Mouse (Mus musculus) T-cell, adult 2 months (primary cell): Measurements from ENCODE around the gene Psme3.

Experiments
- DNase-seq: peaks from one replicate; pipeline ENCODE4 v3.0.0; 2022; ENCODE audit warnings: low spot score

Psme3 gene

DNA sequence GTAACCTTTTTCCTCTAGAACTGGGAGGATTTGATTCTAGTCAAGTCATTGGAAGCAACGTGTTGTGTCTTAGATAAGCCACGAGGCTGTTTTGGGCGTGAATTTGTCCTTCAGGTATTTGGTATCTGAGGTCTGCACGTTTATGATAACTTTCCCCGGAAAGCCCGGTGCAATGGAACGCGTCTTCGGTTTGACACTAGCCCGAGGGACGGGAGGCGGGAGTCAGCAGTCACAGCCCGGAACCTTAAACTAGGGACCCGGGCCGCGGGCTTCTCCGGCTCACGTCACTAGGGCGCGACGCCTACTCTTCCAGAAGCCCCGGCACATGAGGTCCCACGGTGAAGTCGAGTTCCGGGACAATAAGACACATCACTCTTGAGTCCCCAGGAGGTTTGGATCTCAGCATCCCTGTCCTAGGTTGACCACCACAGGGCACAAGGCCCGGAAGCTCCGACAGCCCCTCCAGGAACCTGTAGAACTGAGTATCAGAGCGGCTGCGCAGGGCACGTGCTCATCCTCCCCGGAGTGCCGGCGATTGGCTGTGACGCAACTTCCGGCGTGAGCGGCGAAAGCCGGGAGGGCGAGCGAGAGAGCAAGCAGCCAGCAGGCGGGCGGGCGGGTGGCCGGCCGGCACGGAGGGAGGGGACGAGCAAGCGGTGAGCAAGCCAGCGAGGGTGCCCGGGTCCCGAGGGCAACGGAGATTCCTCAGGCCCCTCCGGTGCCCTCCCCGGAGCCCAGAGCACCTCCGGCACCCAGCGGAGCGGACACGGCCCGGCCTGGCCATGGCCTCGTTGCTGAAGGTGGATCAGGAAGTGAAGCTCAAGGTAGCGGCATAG, at the start of gene Psme3:
Psme3 (plus strand) TSS at position 549 of the 836 bp plus-strand sequence.
- DNase-seq, result peak; percentile 88

DNA sequence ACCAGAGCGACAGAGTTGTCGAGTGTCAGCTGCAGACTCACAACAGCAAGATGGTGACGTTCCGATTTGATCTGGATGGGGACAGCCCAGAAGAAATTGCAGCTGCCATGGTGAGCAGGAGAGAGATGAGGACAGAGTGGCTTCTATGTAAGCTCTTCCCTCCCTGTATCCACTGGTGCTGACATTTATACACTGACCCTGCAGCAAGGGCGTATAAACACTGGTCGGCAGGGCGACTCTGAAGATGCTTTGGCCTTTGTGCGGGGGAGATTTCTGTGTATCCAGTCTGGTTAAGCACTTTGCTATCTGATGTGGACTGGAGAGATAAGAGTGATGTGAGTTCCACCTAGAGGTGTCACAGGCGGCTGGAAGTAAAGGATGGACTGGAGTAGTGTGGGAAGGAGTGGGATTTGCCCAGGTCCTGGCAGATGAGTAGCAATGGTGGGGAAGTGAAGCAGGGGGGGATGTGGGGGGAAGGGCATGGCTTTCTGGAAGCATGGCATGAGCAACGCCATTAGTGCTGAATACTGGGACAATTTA, 46.4 kb upstream of the Psme3 start:
- no peak for DNase-seq

DNA sequence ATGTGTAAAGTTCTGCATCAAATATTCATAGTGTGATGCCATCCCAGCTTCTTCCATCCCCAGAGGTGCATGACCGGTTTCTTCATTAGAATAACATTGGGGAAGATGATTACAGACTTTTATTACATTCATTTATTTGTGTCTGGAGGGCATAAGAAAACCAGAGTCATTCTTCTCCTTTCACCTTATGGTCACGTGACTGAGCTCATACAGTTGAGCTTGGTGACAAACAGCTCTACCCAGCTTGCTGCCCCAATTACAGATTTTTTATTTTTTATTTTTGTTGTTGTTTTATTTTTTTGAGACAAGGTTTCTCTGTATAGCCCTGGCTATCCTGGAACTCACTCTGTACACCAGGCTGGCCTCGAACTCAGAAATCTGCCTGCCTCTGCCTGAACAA, 43.6 kb upstream of the Psme3 start:
- DNase-seq, result no peak

DNA sequence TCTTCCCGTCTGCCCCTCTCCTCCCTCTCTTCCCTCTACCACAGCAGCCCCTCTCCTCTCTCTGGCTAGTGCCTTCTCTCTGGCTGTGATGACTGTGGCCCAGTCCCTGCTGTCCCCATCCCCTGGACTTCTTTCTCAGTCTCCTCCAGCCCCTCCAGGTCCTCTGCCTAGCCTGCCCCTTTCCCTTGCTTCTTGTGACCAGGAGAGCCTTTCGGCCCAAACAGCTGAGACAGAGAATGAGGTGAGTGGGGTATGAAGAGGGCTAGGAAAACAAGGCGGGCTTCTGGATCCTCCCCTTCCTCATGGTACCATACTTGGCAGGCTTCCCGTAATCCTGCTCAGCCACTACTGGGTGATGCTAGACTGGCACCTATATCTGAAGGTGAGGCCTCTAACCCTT, 40.7 kb upstream of the Psme3 start:
- DNase-seq, result no peak

DNA sequence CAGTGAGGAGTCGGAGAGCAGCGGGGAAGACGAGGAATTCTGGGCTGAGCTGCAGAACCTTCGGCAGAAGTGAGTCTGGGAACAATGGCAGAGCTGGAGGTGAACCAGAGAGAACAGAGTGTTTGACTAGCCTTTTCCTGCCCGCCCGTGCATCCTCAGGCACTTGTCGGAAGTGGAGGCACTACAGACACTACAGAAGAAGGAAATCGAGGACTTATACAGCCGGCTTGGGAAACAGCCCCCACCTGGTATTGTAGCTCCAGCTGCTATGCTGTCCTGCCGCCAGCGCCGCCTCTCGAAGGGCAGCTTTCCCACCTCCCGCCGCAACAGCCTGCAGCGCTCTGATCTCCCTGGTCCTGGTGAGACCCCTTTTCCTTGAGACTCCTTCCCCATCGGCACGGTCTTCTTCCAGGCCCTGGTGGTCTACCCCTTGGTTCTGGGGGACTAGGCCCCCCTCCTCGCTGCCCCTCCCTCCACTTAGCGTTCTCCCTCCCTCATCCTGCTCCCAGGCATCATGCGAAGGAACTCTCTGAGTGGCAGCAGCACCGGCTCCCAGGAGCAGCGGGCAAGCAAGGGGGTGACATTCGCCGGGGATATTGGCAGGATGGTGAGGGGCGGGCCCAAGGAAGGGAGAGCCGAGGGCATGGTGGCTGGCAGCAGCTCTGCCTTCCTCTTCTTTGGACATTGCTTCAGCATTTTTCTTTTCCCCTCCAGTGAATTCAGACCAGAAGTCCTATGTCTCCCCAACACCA, 39.5 kb upstream of the Psme3 start:
- no peak for DNase-seq

DNA sequence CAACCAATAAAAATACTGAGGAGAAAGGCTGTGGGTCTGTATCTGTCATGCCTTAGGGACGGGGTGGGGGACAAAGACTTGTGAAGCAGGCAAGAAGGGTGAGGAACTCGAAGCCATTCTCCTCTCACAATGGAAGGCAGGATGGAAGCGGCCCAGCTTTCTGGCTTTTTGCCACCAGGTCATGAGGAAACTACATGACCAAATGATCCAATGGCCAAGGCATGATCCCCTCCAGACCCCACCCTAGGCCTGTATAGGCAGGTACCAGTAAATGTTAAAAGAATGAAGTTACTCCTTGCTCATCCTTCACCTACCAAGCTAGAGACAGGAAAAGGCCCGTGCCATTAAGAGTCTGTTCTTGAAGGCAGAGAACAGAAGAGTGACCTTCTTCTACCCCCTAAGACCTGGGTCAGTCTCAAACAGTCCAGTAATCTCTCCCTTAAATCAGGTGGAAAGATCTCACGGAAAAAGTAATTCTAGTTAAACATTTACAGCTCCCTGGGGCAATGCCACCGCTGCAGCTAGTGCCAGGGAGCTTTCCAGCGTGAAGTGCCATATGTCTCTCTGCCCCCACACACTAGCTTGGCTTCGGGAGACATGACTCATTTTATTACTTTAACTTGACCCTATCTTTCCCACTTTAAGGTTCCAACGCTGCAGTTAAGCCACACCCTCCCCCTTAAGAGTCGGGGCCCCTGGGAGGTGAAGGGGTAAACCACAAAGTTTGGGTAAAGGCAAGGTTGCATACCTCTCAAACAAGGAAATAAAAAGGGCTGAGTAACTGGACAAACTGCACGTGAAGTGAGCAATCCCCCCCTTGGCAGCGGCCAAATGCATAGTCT, 38.4 kb upstream of the Psme3 start:
- DNase-seq, result no peak

DNA sequence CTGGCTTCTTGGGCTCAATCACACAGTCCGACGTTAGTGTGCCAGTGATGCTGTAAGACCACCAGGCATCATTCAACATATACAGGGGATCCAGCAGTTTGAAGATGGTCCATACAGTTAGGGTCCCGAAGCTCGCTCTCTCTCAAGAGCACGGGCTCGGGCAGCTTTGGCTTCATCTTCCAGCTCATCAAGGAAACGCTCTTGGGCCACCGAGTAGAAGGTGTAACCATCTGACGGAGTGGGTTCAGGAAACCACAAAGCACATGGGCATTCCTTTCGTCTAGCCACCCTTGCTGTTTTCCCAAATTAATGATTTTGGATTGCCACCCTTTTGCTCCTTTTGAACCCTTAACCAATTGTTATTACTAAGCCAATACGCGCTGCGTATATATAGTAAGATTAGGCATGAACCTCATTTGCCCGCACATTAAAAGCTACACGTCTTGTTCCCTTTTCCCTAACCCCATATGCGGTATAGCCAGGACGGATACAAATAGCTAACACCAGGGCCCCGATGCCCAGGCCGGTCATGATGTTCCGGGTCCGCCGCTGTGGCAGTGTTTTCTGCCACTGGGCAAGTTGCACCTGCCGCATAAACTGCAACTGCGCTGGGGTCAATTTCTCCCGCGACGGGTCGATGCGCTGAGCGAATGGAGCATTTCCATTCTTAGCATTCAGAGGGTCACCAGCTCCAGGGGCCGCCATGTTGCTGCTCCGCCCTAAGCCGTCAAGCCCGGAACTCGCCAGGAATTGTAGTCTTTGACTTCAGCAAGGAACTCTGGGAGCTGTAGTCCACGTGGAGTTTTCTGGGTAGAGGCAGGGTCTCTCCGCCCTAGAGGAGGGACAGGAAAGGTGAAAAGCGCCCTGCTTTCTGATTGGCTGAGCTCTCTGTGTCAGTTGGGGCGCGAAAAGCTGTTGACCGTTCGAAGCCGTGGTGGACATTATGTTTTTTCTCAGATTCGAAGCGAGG, 37.5 kb upstream of the Psme3 start, which contains the start of the genes Cntd1 and Coa3:
Cntd1 (plus strand) TSS at position 790 of the 970 bp plus-strand sequence.
Coa3 (minus strand) TSS at position 892 of the 970 bp plus-strand sequence.
- peak; percentile 80 for DNase-seq

DNA sequence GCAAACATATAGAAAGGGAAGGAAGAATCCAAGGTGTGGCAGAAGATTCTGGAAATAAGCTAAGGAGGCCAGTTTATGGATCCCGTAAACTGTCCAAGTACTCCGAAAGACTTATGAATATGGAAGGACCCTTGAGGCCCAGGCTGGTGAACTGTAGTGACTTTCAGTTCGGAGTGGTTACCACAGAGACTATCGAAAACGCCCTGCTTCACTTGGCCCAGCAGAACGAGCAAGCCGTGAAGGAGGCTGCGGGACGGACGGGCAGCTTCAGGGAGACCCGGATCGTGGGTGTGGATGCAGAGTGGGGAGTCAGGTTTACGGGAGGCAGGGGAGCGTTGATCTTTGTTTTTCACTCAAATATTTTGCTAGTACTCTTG, 36.8 kb upstream of the Psme3 start:
- no peak for DNase-seq

DNA sequence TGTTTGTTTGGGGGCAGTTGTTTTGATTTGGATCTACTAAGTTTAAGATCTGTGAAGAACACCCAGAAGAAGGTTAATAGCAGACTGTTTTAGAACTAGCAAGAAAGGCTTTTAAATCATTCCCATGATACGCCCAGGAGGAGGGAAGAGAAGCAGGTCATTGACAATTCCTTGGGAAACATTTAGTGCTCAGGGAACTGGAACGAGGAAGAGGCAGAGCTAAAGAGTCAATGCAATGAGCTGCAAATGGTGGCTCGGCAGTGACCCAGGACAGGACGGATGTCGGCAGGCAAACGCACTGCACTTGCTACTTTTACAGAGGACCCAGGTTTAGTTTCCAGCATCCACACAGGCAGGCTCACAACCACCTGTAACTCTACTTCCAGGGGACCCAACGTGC, 35.2 kb upstream of the Psme3 start:
- no peak for DNase-seq

DNA sequence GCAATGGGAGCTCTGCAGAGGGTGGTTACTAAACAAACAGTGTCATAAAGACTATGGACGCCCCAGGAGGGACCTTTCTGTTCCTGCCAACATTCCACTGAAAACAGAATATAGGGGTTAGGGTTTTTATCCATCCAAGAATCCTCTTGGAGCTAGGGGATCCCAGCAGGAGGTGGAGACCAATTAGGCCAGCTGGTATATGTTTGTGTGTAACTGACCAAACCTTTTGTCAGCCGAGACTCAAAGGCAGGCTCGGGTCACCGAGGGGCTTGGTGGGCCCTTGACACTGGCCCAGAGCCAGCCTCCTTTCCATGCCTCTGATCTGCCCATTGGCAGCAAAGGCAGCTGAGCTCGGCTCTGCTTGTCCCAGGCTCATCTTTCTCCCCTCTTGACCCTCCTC, 33.1 kb upstream of the Psme3 start:
- no peak for DNase-seq

DNA sequence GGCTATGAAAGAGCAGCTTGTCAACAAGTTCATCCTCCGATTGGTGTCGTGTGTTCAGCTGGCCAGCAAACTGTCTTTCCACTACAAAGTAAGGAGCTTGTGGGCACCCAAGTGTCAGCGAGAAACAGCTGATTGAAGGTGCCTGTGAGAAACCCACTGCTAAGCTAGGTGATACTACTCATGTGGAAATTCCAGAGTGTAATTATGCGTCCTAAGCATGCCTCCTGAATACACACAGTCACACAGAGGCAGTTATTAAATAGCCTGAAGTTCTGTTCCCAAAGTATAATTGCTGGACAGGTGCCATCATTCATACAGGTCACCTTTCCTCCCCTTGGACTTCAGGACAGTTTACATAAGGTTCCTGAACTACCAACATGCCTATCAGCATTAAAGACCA, 32.2 kb upstream of the Psme3 start:
- DNase-seq, result no peak

DNA sequence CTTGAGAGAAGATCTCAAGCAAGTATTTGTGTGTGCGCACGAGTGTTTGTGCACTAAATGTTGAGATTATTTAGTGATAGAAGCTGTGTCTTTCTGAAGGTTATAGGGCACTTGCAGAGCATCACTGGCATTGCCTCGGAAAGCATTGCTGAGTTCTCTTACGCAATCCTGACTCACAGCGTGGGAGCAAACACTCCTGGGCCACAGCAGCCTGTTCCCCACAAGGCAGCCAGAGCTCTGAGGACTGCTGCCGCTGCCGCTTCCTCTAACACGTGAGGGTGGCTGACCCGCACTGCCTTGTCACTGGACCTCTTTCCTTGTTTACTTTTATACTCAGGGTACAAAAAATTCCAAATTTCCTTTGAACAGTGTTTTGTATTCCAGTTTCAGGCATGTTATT, 28.7 kb upstream of the Psme3 start:
- no peak for DNase-seq

DNA sequence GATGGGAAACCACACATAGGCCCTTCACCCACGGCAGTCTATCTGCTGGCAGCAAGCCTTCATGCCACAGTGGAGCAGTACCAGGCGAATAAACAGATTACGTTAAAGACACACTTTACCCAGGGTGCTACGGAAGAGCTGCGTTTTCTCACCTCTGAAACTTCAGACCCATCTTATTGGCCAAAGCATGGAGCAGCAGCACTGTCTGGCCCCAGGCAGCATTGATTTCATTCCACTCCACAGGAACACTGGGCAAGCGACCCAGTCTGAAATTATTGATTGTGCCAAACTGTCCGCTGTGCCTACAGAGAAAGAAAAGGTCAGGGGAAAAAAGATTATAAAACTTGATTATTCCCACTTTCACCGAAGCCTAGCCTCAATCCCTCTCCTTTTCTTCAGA, 24.8 kb upstream of the Psme3 start:
- no peak for DNase-seq

DNA sequence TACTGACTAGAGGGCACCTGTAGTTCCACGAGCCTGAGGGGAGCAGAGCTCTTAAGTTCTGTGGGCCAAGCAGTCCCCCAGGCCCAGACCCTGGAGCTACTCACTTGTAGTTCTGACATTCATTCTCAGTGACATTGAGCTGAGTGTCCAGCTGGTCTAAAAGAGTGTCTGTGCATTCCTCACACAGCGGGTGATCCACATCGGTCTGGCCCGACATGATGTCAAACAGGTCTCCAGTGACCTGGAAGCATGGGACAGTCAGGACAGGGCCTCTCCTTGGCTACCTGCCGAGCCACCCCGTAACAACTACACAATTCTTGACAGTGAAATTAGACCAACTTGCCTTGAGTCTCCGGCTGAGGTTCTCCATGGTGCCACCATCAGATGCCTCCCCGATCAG, 20.8 kb upstream of the Psme3 start:
- DNase-seq, result no peak

DNA sequence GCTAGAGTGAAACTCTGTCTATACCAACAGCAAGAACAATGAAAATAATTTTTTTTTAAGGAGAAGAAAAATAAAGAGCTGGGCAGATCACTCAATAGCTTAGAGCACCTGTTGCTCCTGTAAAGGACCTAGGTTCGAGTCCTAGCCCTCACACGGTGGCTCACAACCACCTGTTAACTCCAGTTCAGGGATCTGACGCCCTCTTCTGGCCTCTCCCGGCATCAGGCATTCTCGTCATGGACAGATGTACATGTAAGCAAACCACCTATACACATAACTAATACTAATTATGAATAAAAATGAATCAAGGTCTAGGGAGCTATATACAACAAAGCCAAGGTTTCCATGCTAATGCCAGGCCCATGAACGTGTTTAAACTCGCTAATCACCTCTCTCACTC, 15.1 kb upstream of the Psme3 start:
- DNase-seq, result no peak

DNA sequence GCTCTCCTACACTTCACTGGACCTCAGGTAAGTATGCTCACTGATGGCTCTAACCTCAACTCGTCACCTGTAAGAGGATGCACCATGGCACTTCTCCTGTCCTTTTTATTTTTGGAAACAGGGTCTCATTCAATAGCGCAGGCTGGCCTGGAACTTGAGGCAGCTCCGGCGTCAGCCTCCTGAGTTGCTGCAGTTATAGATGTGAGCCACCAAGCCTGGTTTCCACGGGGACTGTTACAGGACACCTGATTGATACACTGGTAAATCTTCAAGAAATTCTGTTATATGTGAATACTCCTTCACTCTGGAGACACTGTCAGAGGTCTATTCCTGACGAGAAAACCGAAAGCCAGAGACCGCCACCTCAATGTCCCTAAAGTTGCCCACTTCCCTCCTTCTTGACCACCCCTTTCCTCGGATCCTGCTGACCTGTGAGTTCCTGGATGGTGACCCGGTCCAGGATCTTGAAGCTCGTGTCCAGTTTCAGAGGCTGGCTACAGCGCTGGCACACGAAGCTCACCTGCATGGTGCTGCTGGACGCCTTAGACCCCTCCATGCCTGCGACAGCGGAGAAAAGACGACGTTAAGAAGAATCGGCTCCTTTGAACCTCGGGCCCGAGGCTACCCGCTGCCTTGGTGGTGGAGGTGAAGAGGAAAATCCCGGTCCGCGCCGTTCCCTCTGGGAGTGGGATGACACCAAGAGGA, 14.6 kb upstream of the Psme3 start:
- DNase-seq, result no peak

DNA sequence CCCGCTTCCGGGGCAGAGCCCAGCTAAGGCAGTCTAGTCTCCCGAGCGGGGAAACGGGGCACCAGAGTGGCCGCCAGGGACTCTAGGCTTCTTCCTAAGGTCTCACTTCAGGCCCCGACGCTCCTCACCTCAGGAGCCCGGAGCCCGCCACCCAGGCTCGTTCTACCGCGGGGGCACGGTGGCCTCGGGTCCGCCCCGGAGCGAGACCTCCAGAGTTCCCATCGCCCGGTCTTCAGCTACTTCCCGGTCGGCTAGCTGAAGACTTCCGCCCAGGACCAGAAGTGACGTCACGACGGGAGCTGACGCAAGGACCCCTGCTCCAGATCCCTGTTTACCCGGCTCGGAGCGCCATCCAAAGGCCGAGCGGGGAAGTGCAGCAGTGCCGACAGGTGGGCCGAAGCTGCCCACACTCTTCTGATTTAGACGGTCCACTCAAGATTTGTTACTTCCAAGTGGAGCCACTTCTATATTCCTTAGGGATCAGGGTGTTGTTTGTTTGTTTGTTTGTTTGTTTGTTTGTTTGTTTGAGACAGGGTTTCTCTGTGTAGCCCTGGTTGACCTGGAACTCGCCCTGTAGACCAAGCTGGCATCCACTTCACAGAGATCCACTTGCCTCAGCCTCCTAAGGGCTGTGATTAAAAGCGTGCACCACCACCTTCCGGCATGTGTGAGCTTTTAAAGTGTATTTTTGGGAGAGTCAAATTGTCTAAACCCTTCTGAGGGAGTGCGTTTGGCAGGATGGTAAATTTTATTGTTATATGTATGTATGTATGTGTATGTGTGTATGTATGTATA, 13.8 kb upstream of the Psme3 start, which contains the start of gene Becn1:
Becn1 (minus strand) TSS at position 283 of the 795 bp plus-strand sequence.
- peak; percentile 92 for DNase-seq

DNA sequence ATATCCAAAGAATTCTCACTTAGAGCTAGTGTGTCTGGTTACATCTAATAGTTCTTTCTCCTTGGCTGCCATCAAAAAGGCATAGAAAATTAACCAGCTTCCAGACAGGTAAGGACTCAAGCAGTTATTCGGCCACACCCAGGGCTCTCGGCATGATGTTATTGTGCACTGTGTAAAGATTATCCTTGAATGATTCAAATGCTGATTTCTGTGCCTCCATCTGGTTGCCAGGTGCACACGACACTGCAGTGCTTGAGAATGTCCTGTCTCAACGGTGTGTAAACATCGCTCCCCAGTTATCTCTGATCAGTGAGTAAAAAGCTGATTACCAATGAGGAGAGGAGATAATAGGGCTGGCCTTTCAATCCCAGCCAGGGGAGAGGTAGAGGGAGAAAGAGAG, 8.3 kb upstream of the Psme3 start:
- DNase-seq, result no peak

DNA sequence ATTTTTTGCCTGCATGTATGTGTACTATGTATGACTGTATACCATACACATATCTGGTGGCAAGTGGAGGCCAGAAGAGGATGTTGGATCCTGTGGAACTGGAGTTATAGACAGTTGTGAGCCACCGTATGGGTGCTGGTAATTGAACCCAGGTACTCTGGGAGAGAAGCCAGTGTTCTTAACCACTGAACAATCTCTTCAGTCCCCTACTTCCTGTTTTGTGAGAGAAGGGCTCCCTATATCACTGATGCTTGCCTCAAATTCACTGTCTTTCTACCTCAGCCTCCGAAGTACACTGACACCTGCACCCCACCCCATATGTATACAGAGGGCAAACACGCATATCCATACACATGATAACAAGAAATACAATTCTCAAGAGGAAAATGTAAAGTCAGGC, 4.9 kb upstream of the Psme3 start:
- no peak for DNase-seq
